Mouse (Mus musculus): ENCODE results near the gene Lrig1. TPM values are rescaled to one million over a fixed set of nuclear protein-coding genes. Genes with fewer than 3 reads are reported as not detected.

The Lrig1 gene
- under 1 TPM; 0.26 to 0.55 TPM for total RNA-seq (2023)

GRCm38 (mm10) chr6:94700067-94700491, at the start of gene Lrig1:
TSS of gene Lrig1 (minus strand) at chr6:94700158.

Other genes with a start within 250 kb of the Lrig1 start
- 10 to 100 TPM; 10.5 to 11.9 TPM for gene Slc25a26, start 199.8 kb downstream of the Lrig1 start, total RNA-seq (2023)